Mouse (Mus musculus): Measurements from ENCODE around the gene Dcaf6. TPM values are rescaled to one million over a fixed set of nuclear protein-coding genes. Genes with fewer than 3 reads are reported as not detected.
"Not testable (repeated sequence)": the region's sequence is repeated elsewhere in the genome, so short reads cannot be mapped to it uniquely, and the experiment has no call there.

Gene Dcaf6
- total RNA-seq, 2 experiments from 2014 or later, result 277 to 293 TPM

DNA sequence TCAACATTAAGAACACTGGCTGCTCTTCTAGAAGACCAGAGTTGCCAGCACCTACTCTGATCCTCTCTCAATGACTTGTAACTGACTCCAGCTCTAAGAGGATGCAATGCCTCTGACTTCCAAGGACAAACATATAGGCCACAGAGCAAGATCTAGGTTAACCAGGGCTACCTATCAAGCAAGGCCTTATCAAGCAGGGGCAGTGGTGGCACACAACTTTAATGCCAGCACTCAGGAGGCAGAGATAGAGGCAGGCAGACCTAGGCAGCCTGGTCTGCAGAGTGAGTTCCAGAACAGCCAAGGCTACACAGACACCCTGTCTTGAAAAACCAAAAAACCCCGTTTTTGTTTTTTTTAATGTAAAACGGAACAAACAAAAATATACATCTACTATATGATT is 34.0 kb downstream of the Dcaf6 start:
- DNase-seq (ENCODE audit: low spot score), result no peak

GRCm38 (mm10) chr1:165421357-165421915 is 38.8 kb downstream of the Dcaf6 start:
- DNase-seq (ENCODE audit: low spot score), result no peak

DNA sequence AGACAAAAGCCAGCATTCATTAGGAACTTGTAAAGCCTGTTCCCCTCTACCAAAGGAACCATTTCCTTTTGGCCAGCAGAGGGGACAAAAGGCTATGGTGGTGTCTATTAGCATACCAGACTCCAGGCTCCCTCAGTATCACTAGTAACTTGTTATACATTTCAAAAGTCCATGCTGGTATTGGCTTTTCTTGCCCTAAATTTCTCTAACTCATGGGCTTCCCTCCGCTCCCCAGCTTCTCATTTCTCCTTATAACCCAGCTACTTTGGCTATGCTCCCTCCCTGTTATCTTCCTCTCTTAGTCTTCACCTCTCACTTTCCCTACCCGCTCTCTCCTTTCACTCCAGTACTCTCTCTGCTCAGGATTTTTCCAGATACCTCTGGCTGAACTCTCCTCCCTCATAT is 63.9 kb downstream of the Dcaf6 start:
- no peak for DNase-seq (ENCODE audit: low spot score)

DNA sequence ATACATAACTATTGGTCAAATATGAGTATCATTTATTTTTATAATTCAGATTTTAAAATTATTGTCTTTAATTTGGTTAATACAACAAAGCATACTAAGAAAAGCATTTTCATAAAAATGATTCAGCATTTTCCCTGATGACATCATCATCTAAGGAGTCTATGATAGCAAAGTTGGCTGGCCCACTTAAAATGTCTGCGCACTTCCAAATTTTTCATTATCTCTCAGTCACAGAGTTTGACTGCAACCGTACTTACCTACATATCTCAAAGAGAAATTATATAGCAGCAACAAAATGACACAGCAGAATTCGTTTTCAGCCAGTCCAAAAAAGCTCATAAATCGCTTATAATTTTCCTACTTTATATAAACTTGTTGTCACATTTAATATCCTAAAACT is 64.3 kb downstream of the Dcaf6 start:
- DNase-seq (ENCODE audit: low spot score), result no peak

DNA sequence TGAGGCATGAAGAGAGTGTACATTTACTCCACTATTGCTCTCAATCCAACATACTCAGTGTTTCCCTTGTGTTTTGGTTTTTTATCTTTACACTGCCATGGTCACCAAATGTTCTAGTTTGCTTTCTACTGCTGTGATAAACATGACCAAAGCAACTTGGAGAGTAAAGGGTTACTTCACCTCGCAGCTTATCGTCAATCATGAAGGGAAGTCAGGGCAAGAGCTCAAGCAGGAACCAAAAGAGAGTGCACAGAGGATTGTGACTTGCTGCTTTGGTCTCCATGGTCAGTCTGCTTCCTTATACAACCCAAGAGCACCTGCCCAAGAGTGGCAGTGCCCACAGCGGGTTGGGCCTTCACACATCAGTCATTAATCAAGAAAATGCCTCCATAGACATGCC is 65.4 kb downstream of the Dcaf6 start:
- no peak for DNase-seq (ENCODE audit: low spot score)

GRCm38 (mm10) chr1:165393033-165393432 is 67.2 kb downstream of the Dcaf6 start:
- no peak for DNase-seq (ENCODE audit: low spot score)

DNA sequence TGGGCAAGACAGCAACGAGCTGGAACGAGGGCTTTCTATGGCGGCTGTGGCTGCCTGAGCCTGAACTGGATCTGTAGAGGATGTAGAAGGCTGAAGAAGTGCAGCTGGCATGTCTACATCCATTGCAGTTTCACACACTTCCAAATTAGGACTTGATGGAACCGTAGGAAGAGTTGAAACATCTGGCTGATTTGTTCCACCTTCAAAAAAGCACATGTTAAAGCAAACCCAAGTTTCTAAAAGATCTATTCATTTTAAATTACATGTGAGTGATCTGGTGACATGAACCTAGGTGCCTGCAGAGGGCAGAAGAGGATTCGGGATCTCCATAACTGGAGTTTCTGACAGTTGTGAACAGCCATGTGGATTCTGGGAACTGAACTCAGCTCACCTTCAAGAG is 71.6 kb downstream of the Dcaf6 start:
- DNase-seq (ENCODE audit: low spot score), result peak; percentile 40

- no peak for DNase-seq (ENCODE audit: low spot score)
These were observed 73.8 kb downstream of the Dcaf6 start for GRCm38 (mm10) chr1:165386525-165386923.

DNA sequence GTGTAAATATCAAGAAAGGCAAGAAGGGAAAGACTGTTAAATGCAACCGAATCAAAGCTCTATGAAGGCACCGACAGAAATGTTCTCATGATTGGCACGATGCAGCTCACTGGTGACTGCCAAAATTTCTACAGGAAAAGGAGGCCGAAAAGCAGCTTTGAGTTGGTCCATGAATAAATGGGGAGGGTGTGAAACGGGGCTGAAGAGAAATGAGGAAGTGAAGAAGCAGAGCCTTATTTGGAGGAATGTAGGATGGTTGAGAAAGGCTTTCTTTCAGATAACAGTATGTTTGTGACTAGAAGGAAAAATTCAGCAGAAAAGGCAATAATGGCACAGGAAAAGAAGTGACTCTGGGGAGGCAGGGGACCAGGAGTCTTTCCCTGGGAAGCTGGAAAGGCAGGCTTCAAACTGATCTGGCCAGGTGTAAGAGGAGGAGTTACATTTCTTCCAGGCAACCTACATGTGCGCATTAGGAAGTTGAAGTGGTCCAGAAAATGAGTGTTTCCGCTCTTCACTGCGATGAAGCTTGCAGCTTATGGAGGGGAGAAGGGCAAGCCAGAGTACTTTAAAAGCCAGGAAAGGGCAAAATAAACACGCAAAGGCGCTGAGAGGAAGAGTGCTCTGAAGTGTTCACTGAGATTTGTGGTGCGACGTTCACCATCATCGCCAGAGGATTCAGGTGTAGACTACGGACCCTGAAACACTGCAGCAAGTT is 74.3 kb downstream of the Dcaf6 start:
- no peak for DNase-seq (ENCODE audit: low spot score)

GRCm38 (mm10) chr1:165373839-165374238 is 86.4 kb downstream of the Dcaf6 start:
- DNase-seq (ENCODE audit: low spot score), result no peak

- no peak for DNase-seq (ENCODE audit: low spot score)
These were observed 89.3 kb downstream of the Dcaf6 start for GRCm38 (mm10) chr1:165370990-165371389.

DNA sequence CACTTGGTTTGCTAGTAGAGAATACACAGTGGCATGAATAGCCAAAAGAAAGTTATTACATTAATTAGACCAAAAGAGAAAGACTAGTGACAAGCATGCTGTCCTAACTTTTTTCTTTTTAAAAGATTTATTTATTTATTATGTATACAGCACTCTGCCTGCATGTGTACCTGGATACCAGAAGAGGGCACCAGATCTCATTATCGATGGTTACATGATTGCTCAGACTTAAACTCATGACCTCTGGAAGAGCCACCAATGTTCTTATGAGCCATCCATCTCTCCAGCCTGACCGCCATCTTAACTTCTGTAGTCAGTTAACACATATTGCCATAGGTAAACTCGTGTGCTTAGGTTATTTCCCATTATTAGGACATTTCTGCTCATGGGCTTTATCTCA is 95.2 kb downstream of the Dcaf6 start:
- no peak for DNase-seq (ENCODE audit: low spot score)

- no peak for DNase-seq (ENCODE audit: low spot score)
These were observed 97.0 kb downstream of the Dcaf6 start for GRCm38 (mm10) chr1:165363271-165363670.

DNA sequence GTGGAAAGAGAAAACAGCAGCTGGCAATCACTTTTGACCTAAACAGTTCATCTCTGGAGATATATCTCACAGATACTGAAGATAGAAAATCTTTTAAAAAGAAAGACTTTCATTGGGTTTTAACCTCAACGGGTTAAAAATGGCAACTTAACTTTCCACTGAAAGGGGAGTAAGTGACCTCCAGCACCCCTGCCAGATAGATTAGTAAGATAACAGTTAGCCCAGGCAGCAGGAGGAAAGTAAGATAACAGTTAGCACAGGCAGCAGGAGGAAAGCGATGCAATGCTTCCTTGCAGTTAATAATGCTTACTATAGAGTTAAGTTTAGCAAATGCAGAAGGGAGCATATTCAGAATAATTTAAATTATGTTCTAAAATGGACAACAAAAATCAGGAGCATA is 103.9 kb downstream of the Dcaf6 start:
- no peak for DNase-seq (ENCODE audit: low spot score)

GRCm38 (mm10) chr1:165348627-165349026 is 111.6 kb downstream of the Dcaf6 start:
- DNase-seq (ENCODE audit: low spot score), result no peak

DNA sequence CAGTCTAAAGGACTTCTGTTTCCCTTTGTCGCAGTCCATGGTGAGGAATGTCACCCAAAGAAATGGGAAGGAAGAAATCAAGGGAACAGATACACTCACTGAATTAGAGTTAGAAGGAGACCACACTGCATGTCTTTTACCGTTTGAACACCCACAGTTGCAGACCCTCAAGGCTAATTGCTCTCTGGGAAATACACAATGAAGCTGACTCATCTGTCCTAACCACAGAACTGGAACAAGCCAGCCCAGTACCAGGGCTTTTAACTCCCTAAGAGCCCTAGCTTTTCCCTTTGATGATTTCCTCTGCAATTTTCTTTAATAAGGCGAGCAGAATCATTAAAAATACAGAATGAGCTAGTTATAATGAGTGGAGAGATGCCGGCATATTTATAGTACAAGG is 115.8 kb downstream of the Dcaf6 start:
- DNase-seq (ENCODE audit: low spot score), result no peak

DNA sequence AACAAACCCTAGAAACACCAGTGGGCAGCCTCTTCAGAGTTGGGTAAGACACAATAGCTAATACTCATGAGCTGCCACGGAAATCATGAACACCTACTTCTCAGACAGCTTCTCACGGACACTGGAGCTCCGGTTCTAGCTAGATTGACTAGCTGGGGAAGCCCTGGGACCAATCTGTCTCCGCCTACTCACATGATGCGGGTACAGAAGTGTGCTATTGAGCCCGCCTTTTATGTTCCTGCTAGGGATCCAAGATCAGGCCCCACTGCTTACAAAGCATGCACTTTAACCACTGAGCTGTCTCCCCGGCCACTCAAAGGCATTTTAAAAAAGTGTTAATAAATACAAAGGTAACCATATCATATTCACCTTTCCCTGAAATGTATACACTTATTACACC is 118.1 kb downstream of the Dcaf6 start:
- DNase-seq (ENCODE audit: low spot score), result no peak

DNA sequence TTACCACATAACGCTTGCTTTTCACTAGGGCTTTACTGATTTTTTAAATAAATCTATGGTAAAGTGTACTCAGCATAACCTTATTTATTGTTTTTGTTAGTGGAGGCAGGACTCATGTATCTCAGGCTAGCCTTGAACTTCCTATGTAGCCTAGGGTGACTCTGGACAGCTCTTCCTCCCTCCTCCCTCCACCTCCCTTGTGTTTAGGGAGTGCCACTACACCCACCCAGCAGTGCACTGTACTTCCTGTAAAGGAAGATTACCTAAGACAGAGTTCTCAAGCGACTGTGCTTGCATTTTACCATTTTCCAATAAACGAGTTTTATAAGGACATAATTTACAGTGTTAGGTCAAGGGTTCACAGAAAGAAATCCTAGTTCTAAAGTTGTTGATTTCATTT is 127.5 kb downstream of the Dcaf6 start:
- no peak for DNase-seq (ENCODE audit: low spot score)

- no peak for DNase-seq (ENCODE audit: low spot score)
These were observed 129.4 kb downstream of the Dcaf6 start for GRCm38 (mm10) chr1:165330859-165331258.

DNA sequence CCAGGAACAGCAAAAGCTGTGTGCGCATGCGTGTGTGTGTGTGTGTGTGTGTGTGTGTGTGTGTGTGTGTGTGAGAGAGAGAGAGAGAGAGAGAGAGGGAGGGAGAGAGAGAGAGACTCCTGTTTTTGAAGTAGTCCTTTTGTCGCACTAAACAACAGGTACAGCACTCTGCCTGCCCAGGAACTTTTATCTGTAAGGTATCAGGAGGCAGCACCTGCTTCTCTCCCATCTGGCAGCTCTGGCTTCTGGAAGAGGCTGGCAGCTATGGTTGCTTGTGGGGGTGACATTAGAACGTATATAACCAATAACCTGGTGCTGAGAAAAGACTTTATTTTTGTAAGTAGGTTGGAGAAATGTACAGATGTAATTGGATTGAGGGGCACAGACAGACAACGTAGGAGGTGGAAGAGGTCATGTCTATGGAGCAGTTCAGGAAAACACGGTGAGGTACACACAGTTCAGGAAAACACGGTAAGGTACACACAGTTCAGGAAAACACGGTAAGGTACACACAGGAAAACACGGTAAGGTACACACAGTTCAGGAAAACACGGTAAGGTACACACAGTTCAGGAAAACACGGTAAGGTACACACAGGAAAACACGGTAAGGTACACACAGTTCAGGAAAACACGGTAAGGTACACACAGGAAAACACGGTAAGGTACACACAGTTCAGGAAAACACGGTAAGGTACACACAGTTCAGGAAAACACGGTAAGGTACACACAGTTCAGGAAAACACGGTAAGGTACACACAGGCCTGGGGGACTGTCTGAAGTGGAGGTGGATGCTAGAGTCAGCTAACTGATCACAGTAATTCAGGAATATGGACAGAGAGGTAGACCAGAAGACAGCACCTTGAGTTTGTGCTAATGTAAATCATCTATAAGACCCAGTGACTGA is 131.6 kb downstream of the Dcaf6 start:
- not testable (repeated sequence) for DNase-seq (ENCODE audit: low spot score)

GRCm38 (mm10) chr1:165327831-165328230 is 132.4 kb downstream of the Dcaf6 start:
- no peak for DNase-seq (ENCODE audit: low spot score)

- DNase-seq (ENCODE audit: low spot score), result no peak
These were observed 132.9 kb downstream of the Dcaf6 start for GRCm38 (mm10) chr1:165327370-165327769.

GRCm38 (mm10) chr1:165322934-165323333 is 137.3 kb downstream of the Dcaf6 start:
- no peak for DNase-seq (ENCODE audit: low spot score)
